Mouse (Mus musculus): Measurements from ENCODE around the gene Zfp473. TPM values are rescaled to one million over a fixed set of nuclear protein-coding genes. Genes with fewer than 3 reads are reported as not detected.
A peak's percentile ranks its signal among the peaks of the same experiment; 100 is the strongest.

Zfp473 gene
- polyA plus RNA-seq, 1 experiment, result 0.12 TPM

GRCm38 (mm10) chr7:44701921-44702320 is 48.9 kb downstream of the Zfp473 start:
- Histone ChIP-seq H3K27ac (ENCODE audit: insufficient read depth, low read length) (no peak overlapping the region), H3K4me1 (ENCODE audit: control insufficient read depth, insufficient read depth, low read length) (peaks cover 4% of the 10 kb centered on the region), H3K4me3 (ENCODE audit: insufficient read depth, low read length) (no peak overlapping the region)
- TF ChIP-seq POLR2A (IDR thresholded peaks at IDR 0.05; ENCODE audit: low read depth, low read length) (no peak), CTCF (IDR thresholded peaks at IDR 0.05; ENCODE audit: borderline replicate concordance, insufficient read depth, low read length) (peak; percentile 28; the same call in 1 of the 2 replicates)

- no peak for TF ChIP-seq POLR2A (IDR thresholded peaks at IDR 0.05; ENCODE audit: low read depth, low read length)
- TF ChIP-seq CTCF (IDR thresholded peaks at IDR 0.05; ENCODE audit: borderline replicate concordance, insufficient read depth, low read length), result no peak
- no peak overlapping the region for H3K4me3 ChIP-seq (ENCODE audit: insufficient read depth, low read length)
- no peak overlapping the region; the same call in 1 of the 2 replicates for H3K27ac ChIP-seq (ENCODE audit: insufficient read depth, low read length)
- peaks cover 8% of the 10 kb centered on the region for H3K4me1 ChIP-seq (ENCODE audit: control insufficient read depth, insufficient read depth, low read length)
These were observed 52.9 kb downstream of the Zfp473 start for GRCm38 (mm10) chr7:44697980-44698379.

- Histone ChIP-seq H3K4me1 (ENCODE audit: control insufficient read depth, insufficient read depth, low read length) (peaks cover 8% of the 10 kb centered on the region), H3K27ac (ENCODE audit: insufficient read depth, low read length) (no peak overlapping the region), H3K4me3 (ENCODE audit: insufficient read depth, low read length) (no peak overlapping the region)
- TF ChIP-seq POLR2A (IDR thresholded peaks at IDR 0.05; ENCODE audit: low read depth, low read length) (no peak), CTCF (IDR thresholded peaks at IDR 0.05; ENCODE audit: borderline replicate concordance, insufficient read depth, low read length) (no peak)
These were observed 53.6 kb downstream of the Zfp473 start for GRCm38 (mm10) chr7:44697191-44697710.

GRCm38 (mm10) chr7:44695223-44695622 is 55.6 kb downstream of the Zfp473 start:
- H3K27ac ChIP-seq (ENCODE audit: insufficient read depth, low read length), result no peak overlapping the region
- H3K4me1 ChIP-seq (ENCODE audit: control insufficient read depth, insufficient read depth, low read length), result peaks cover 8% of the 10 kb centered on the region
- no peak for TF ChIP-seq CTCF (IDR thresholded peaks at IDR 0.05; ENCODE audit: borderline replicate concordance, insufficient read depth, low read length)
- TF ChIP-seq POLR2A (IDR thresholded peaks at IDR 0.05; ENCODE audit: low read depth, low read length), result no peak
- no peak overlapping the region for H3K4me3 ChIP-seq (ENCODE audit: insufficient read depth, low read length)

GRCm38 (mm10) chr7:44693427-44694175 is 57.2 kb downstream of the Zfp473 start:
- H3K27ac ChIP-seq (ENCODE audit: insufficient read depth, low read length), result no peak overlapping the region
- H3K4me1 ChIP-seq (ENCODE audit: control insufficient read depth, insufficient read depth, low read length), result peaks cover 4% of the 10 kb centered on the region
- no peak overlapping the region for H3K4me3 ChIP-seq (ENCODE audit: insufficient read depth, low read length)
- no peak for TF ChIP-seq CTCF (IDR thresholded peaks at IDR 0.05; ENCODE audit: borderline replicate concordance, insufficient read depth, low read length)
- TF ChIP-seq POLR2A (IDR thresholded peaks at IDR 0.05; ENCODE audit: low read depth, low read length), result no peak

- Histone ChIP-seq H3K27ac (ENCODE audit: insufficient read depth, low read length) (no peak overlapping the region), H3K4me1 (ENCODE audit: control insufficient read depth, insufficient read depth, low read length) (no peaks in the 10 kb centered on the region), H3K4me3 (ENCODE audit: insufficient read depth, low read length) (no peak overlapping the region)
- TF ChIP-seq POLR2A (IDR thresholded peaks at IDR 0.05; ENCODE audit: low read depth, low read length), result no peak
- no peak for TF ChIP-seq CTCF (IDR thresholded peaks at IDR 0.05; ENCODE audit: borderline replicate concordance, insufficient read depth, low read length)
These were observed 61.5 kb downstream of the Zfp473 start for GRCm38 (mm10) chr7:44689331-44689730.

- Histone ChIP-seq H3K27ac (ENCODE audit: insufficient read depth, low read length) (no peak overlapping the region), H3K4me3 (ENCODE audit: insufficient read depth, low read length) (no peak overlapping the region), H3K4me1 (ENCODE audit: control insufficient read depth, insufficient read depth, low read length) (no peaks in the 10 kb centered on the region)
- peak; percentile 21; the same call in 1 of the 2 replicates for TF ChIP-seq CTCF (IDR thresholded peaks at IDR 0.05; ENCODE audit: borderline replicate concordance, insufficient read depth, low read length)
- no peak for TF ChIP-seq POLR2A (IDR thresholded peaks at IDR 0.05; ENCODE audit: low read depth, low read length)
These were observed 62.0 kb downstream of the Zfp473 start for GRCm38 (mm10) chr7:44688890-44689289.

- Histone ChIP-seq H3K4me1 (ENCODE audit: control insufficient read depth, insufficient read depth, low read length) (no peaks in the 10 kb centered on the region), H3K4me3 (ENCODE audit: insufficient read depth, low read length) (no peak overlapping the region), H3K27ac (ENCODE audit: insufficient read depth, low read length) (no peak overlapping the region)
- TF ChIP-seq POLR2A (IDR thresholded peaks at IDR 0.05; ENCODE audit: low read depth, low read length), result no peak
- TF ChIP-seq CTCF (IDR thresholded peaks at IDR 0.05; ENCODE audit: borderline replicate concordance, insufficient read depth, low read length), result no peak
These were observed 65.1 kb downstream of the Zfp473 start for GRCm38 (mm10) chr7:44685531-44686402.

- no peak overlapping the region for H3K27ac ChIP-seq (ENCODE audit: insufficient read depth, low read length)
- no peak overlapping the region for H3K4me3 ChIP-seq (ENCODE audit: insufficient read depth, low read length)
- TF ChIP-seq CTCF (IDR thresholded peaks at IDR 0.05; ENCODE audit: borderline replicate concordance, insufficient read depth, low read length), result no peak
- TF ChIP-seq POLR2A (IDR thresholded peaks at IDR 0.05; ENCODE audit: low read depth, low read length), result no peak
- H3K4me1 ChIP-seq (ENCODE audit: control insufficient read depth, insufficient read depth, low read length), result no peaks in the 10 kb centered on the region
These were observed 67.2 kb downstream of the Zfp473 start for GRCm38 (mm10) chr7:44683656-44684055.

Other genes starting within 250 kb of the Zfp473 start
- gene Mybpc2, start 226.4 kb downstream of the Zfp473 start, polyA plus RNA-seq (2011; ENCODE audit: insufficient read length, low read depth, missing spikeins), result not detected in 2 replicates
- gene Spib, start 219.0 kb downstream of the Zfp473 start, polyA plus RNA-seq (2011; ENCODE audit: insufficient read length, low read depth, missing spikeins), result not detected in 2 replicates
- 21.1 and 23.7 TPM in 2 replicates for gene Pold1, start 202.2 kb downstream of the Zfp473 start, polyA plus RNA-seq (2011; ENCODE audit: insufficient read length, low read depth, missing spikeins)
- 55.1 and 58.4 TPM in 2 replicates for gene Nr1h2, start 197.1 kb downstream of the Zfp473 start, polyA plus RNA-seq (2011; ENCODE audit: insufficient read length, low read depth, missing spikeins)
- not detected in 2 replicates for gene Napsa, start 178.7 kb downstream of the Zfp473 start, polyA plus RNA-seq (2011; ENCODE audit: insufficient read length, low read depth, missing spikeins)
- gene Kcnc3, start 160.4 kb downstream of the Zfp473 start, polyA plus RNA-seq (2011; ENCODE audit: insufficient read length, low read depth, missing spikeins), result 0.27 and 0.51 TPM in 2 replicates
- gene Myh14, start 80.2 kb downstream of the Zfp473 start, polyA plus RNA-seq (2011; ENCODE audit: insufficient read length, low read depth, missing spikeins), result not detected in 2 replicates
- not detected in 2 replicates for gene Izumo2, start 42.3 kb downstream of the Zfp473 start, polyA plus RNA-seq (2011; ENCODE audit: insufficient read length, low read depth, missing spikeins)
- gene Vrk3, start 2.6 kb downstream of the Zfp473 start, polyA plus RNA-seq (2011; ENCODE audit: insufficient read length, low read depth, missing spikeins), result 26.3 and 27.4 TPM in 2 replicates
- gene Nup62, start 65.0 kb upstream of the Zfp473 start, polyA plus RNA-seq (2011; ENCODE audit: insufficient read length, low read depth, missing spikeins), result 41.1 and 41.2 TPM in 2 replicates
- 2.1 and 2.3 TPM in 2 replicates for gene Il4i1, start 65.3 kb upstream of the Zfp473 start, polyA plus RNA-seq (2011; ENCODE audit: insufficient read length, low read depth, missing spikeins)
- gene Atf5, start 65.6 kb upstream of the Zfp473 start, polyA plus RNA-seq (2011; ENCODE audit: insufficient read length, low read depth, missing spikeins), result 342 and 471 TPM in 2 replicates
- gene Akt1s1, start 97.9 kb upstream of the Zfp473 start, polyA plus RNA-seq (2011; ENCODE audit: insufficient read length, low read depth, missing spikeins), result 80.0 and 84.2 TPM in 2 replicates
- 26.9 and 33.8 TPM in 2 replicates for gene Tbc1d17, start 98.0 kb upstream of the Zfp473 start, polyA plus RNA-seq (2011; ENCODE audit: insufficient read length, low read depth, missing spikeins)
- gene Pnkp, start 106.1 kb upstream of the Zfp473 start, polyA plus RNA-seq (2011; ENCODE audit: insufficient read length, low read depth, missing spikeins), result 24.7 and 30.6 TPM in 2 replicates
- gene Ptov1, start 118.7 kb upstream of the Zfp473 start, polyA plus RNA-seq (2011; ENCODE audit: insufficient read length, low read depth, missing spikeins), result 144 and 160 TPM in 2 replicates
- gene Med25, start 141.7 kb upstream of the Zfp473 start, polyA plus RNA-seq (2011; ENCODE audit: insufficient read length, low read depth, missing spikeins), result 33.4 and 42.8 TPM in 2 replicates
- gene Fuz, start 145.0 kb upstream of the Zfp473 start, polyA plus RNA-seq (2011; ENCODE audit: insufficient read length, low read depth, missing spikeins), result 11.1 and 11.5 TPM in 2 replicates
- gene Ap2a1, start 178.4 kb upstream of the Zfp473 start, polyA plus RNA-seq (2011; ENCODE audit: insufficient read length, low read depth, missing spikeins), result 129 and 132 TPM in 2 replicates
- gene Tsks, start 192.2 kb upstream of the Zfp473 start, polyA plus RNA-seq (2011; ENCODE audit: insufficient read length, low read depth, missing spikeins), result not detected in 2 replicates
- 68.9 and 82.5 TPM in 2 replicates for gene Cpt1c, start 223.8 kb upstream of the Zfp473 start, polyA plus RNA-seq (2011; ENCODE audit: insufficient read length, low read depth, missing spikeins)
- 403 and 439 TPM in 2 replicates for gene Prmt1, start 235.5 kb upstream of the Zfp473 start, polyA plus RNA-seq (2011; ENCODE audit: insufficient read length, low read depth, missing spikeins)
- gene Irf3, start 246.6 kb upstream of the Zfp473 start, polyA plus RNA-seq (2011; ENCODE audit: insufficient read length, low read depth, missing spikeins), result 62.2 and 75.1 TPM in 2 replicates
- 31.8 and 37.1 TPM in 2 replicates for gene Bcl2l12, start 247.7 kb upstream of the Zfp473 start, polyA plus RNA-seq (2011; ENCODE audit: insufficient read length, low read depth, missing spikeins)